In the genomic region with DNA sequence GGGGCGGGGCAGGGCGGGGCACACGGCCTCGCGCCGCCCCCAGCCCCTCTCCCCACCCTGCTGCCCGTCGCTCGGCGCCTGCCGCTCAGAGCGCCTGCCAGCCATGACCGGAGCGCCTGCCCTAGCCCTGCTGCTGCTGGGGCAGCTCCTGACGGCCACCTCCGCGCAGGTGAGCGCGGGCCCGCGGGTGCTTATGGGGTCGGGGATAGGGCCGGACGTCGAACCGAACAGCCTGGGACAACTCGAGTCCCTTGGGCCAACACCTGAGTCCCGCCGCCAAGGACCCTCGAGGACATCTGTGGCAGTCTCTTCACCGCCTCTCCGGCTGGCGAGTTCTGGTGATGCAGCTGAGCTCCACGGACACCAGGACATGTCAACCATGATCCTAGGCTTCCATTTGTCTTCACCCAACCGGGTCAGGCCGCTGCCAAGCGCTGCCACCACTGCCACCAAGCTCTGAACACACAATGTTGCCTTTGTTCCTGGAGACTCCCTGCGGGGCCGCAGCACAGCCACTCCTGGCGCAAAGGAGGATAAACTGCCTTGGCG, we compare ENCODE assay signal across 10 mouse cellular contexts. TPM values are rescaled to one million over a fixed set of nuclear protein-coding genes. Genes with fewer than 3 reads are reported as not detected.
DNase-seq lines count a peak whose midpoint lies in the region; ATAC-seq and TF ChIP-seq lines count a peak whose summit lies in the region.
"Had no signal": no experiment of that assay in that cellular context is flagged by ENCODE, and none has a peak within 500 bp of the region (broad histone marks: within the 10 kb centered on the region; RNA-seq: fewer than 3 reads in every experiment).

No protein-coding gene starts in this region.

- no peak for ATAC-seq in heart, embryonic 12.5 days (ENCODE audit: insufficient number of reproducible peaks, low FRiP score)
- peak; percentile 52; the same call in 1 of the 2 replicates for ATAC-seq in forebrain, embryonic 13.5 days
- no peak for ATAC-seq in activated CD4-positive, CD25-positive, alpha-beta regulatory T cell, adult 4 months

- peaks cover 52% of the 10 kb centered on the region for H3K27me3 ChIP-seq in heart, embryonic 12.5 days (replicated peaks)
- H3K27me3 ChIP-seq in forebrain, embryonic 13.5 days, result peaks cover 27% of the 10 kb centered on the region
- H3K27me3 ChIP-seq: CH12.LX had no signal

- peak overlapping the region; percentile 53; the same call in 1 of the 2 replicates for H3K9ac ChIP-seq in heart, embryonic 12.5 days
- H3K9ac ChIP-seq in ES-E14 (ENCODE audit: insufficient read depth, low read depth, low read length, poor library complexity, severe bottlenecking), result peak overlapping the region; percentile 37; the same call in 1 of the 2 replicates
- peak overlapping the region; percentile 65 for H3K9ac ChIP-seq in forebrain, embryonic 13.5 days

- 1% methylated on average over 41 of the region's 41 CpGs for WGBS in heart, embryonic 12.5 days
- under 1% methylated on average over 32 of the region's 41 CpGs for WGBS in forebrain, embryonic 13.5 days

- peaks cover 29% of the 10 kb centered on the region for H3K36me3 ChIP-seq in heart, embryonic 12.5 days
- peaks cover 17% of the 10 kb centered on the region; the same call in 1 of the 2 replicates for H3K36me3 ChIP-seq in ES-E14 (ENCODE audit: control insufficient read depth, insufficient read depth, low read length, poor library complexity, severe bottlenecking)
- H3K36me3 ChIP-seq in forebrain, embryonic 13.5 days (ENCODE audit: poor library complexity, severe bottlenecking), result peaks cover 31% of the 10 kb centered on the region

- peaks cover 18% of the 10 kb centered on the region for H3K4me1 ChIP-seq in heart, embryonic 12.5 days (replicated peaks)
- H3K4me1 ChIP-seq in ES-E14 (ENCODE audit: control insufficient read depth in 2 of 2, insufficient read depth in 2 of 2, low read length in 2 of 2, poor library complexity in 1 of 2), result peaks cover 0 to 3% of the 10 kb centered on the region in 2 experiments; a peak in 1 of 4 replicates
- peaks cover 25% of the 10 kb centered on the region for H3K4me1 ChIP-seq in forebrain, embryonic 13.5 days

- intact Hi-C loops in heart, postnatal 25 days (cut with DNase I), result no loop called here

- DNase-seq in heart, postnatal 25 days (ENCODE audit: low spot score), result no peak
- no peak for DNase-seq in ES-E14 (ENCODE audit: low read depth, low spot score)
- DNase-seq in mesoderm, embryonic 11.5 days (ENCODE audit: low read depth, low spot score), result peak; percentile 38
- no peak for DNase-seq in urinary bladder, postnatal 36 days (ENCODE audit: low spot score in 2 of 2)
- DNase-seq in kidney, postnatal 36 days, result no peak

- H3K9me3 ChIP-seq in heart, embryonic 12.5 days (replicated peaks), result no peaks in the 10 kb centered on the region
- H3K9me3 ChIP-seq in ES-E14 (ENCODE audit: control insufficient read depth, insufficient read depth, low read depth, low read length), result no peaks in the 10 kb centered on the region
- H3K9me3 ChIP-seq in forebrain, embryonic 13.5 days (replicated peaks), result no peaks in the 10 kb centered on the region

- H3K4me2 ChIP-seq in heart, embryonic 12.5 days, result peak overlapping the region; percentile 70
- peak overlapping the region; percentile 70 for H3K4me2 ChIP-seq in forebrain, embryonic 13.5 days

- H3K4me3 ChIP-seq in heart, embryonic 12.5 days, result peak overlapping the region; percentile 41
- peak overlapping the region; percentile 51 to 63 for H3K4me3 ChIP-seq in ES-E14 (ENCODE audit: insufficient read depth in 1 of 2, low read depth in 1 of 2, low read length in 2 of 2, poor library complexity in 1 of 2, severe bottlenecking in 1 of 2)
- peak overlapping the region; percentile 43 for H3K4me3 ChIP-seq in forebrain, embryonic 13.5 days
- H3K4me3 ChIP-seq: erythroblast, embryonic 14.5 days had no signal

- H3K27ac ChIP-seq in heart, embryonic 12.5 days (ENCODE audit: poor library complexity, severe bottlenecking), result no peak overlapping the region
- H3K27ac ChIP-seq in ES-E14 (ENCODE audit: insufficient read depth, low read depth, low read length, poor library complexity, severe bottlenecking), result no peak overlapping the region
- H3K27ac ChIP-seq in forebrain, embryonic 13.5 days, result no peak overlapping the region; the same call in 1 of the 2 replicates

- in situ Hi-C loops in ES-E14 (cut with MboI; ENCODE audit: low sequenced_read_pairs in 2 of 2, unreplicated experiment in 2 of 2), result no loop called here

TF ChIP-seq in ES-E14, 5 proteins besides CTCF, POLR2A, EP300 and RAD21:
- TF ChIP-seq ZC3H11A (IDR thresholded peaks at IDR 0.05; ENCODE audit: borderline replicate concordance, low read depth, low read length) (no peak), HCFC1 (IDR thresholded peaks at IDR 0.05; ENCODE audit: borderline replicate concordance, insufficient read depth, low read length) (no peak), MAFK (IDR thresholded peaks at IDR 0.05; ENCODE audit: insufficient read depth, low read depth, low read length) (no peak), ZNF384 (IDR thresholded peaks at IDR 0.05; ENCODE audit: low read depth, low read length) (no peak), CHD2 (IDR thresholded peaks at IDR 0.05; ENCODE audit: low read depth, low read length) (no peak)

RNA-seq across cellular contexts. Expression of a gene that starts 0.6 kb away (rescaled TPM):
- 34.0 and 36.8 TPM in 2 replicates for polyA plus RNA-seq in heart, embryonic 12.5 days (2016; fragmentation: Nextera tagmentation; extraction: Ambion mirVana)
- total RNA-seq in heart, postnatal 25 days (2021), result under 1 TPM; 0.14 to 0.62 TPM
- 5.4 and 7.9 TPM in 2 replicates for total RNA-seq in ES-E14 (2012; rRNA removed)
- polyA plus RNA-seq in forebrain, embryonic 13.5 days (2015; fragmentation: Nextera tagmentation; extraction: Ambion mirVana), result 17.4 and 21.9 TPM in 2 replicates
- polyA plus RNA-seq in activated CD4-positive, CD25-positive, alpha-beta regulatory T cell, adult 4 months (2017; shearing (Covaris generic)), result under 1 TPM in 1 of 2 experiments, not detected in 1; 0.48 TPM

RNA-seq across cellular contexts. Expression of a gene that starts 9.2 kb away (rescaled TPM):
- 58.0 and 62.1 TPM in 2 replicates for polyA plus RNA-seq in heart, embryonic 12.5 days (2016; fragmentation: Nextera tagmentation; extraction: Ambion mirVana)
- total RNA-seq in heart, postnatal 25 days (2021), result 10 to 100 TPM; 33.0 to 34.3 TPM
- total RNA-seq in ES-E14 (2012; rRNA removed), result 31.5 and 39.2 TPM in 2 replicates
- 79.8 and 85.4 TPM in 2 replicates for polyA plus RNA-seq in forebrain, embryonic 13.5 days (2015; fragmentation: Nextera tagmentation; extraction: Ambion mirVana)
- 10 to 100 TPM; 17.2 to 24.0 TPM for polyA plus RNA-seq in activated CD4-positive, CD25-positive, alpha-beta regulatory T cell, adult 4 months (2017; shearing (Covaris generic))

RNA-seq across cellular contexts. Expression of a gene that starts 17.1 kb away (rescaled TPM):
- 25.1 and 25.3 TPM in 2 replicates for polyA plus RNA-seq in heart, embryonic 12.5 days (2016; fragmentation: Nextera tagmentation; extraction: Ambion mirVana)
- 10 to 100 TPM; 14.4 to 14.6 TPM for total RNA-seq in heart, postnatal 25 days (2021)
- total RNA-seq in ES-E14 (2012; rRNA removed), result 27.2 and 30.9 TPM in 2 replicates
- 50.7 and 53.6 TPM in 2 replicates for polyA plus RNA-seq in forebrain, embryonic 13.5 days (2015; fragmentation: Nextera tagmentation; extraction: Ambion mirVana)
- 10 to 100 TPM; 21.4 to 22.2 TPM for polyA plus RNA-seq in activated CD4-positive, CD25-positive, alpha-beta regulatory T cell, adult 4 months (2017; shearing (Covaris generic))

RNA-seq across cellular contexts. Expression of a gene that starts 44.3 kb away (rescaled TPM):
- polyA plus RNA-seq in heart, embryonic 12.5 days (2016; fragmentation: Nextera tagmentation; extraction: Ambion mirVana), result 0.13 TPM in 1 of 2 replicates, not detected in the other
- total RNA-seq in heart, postnatal 25 days (2021), result under 1 TPM in 1 of 2 experiments, not detected in 1; 0.17 TPM
- 36.0 and 44.9 TPM in 2 replicates for total RNA-seq in ES-E14 (2012; rRNA removed)
- 0.08 TPM in 1 of 2 replicates, not detected in the other for polyA plus RNA-seq in forebrain, embryonic 13.5 days (2015; fragmentation: Nextera tagmentation; extraction: Ambion mirVana)
- not detected for polyA plus RNA-seq in activated CD4-positive, CD25-positive, alpha-beta regulatory T cell, adult 4 months (2017; shearing (Covaris generic))
- total RNA-seq: CH12.LX had no signal
- polyA plus RNA-seq: erythroblast, embryonic 14.5 days had no signal

Comparison
In these comparisons a context has a peak if more than half of its experiments do, and no peak if none do; other contexts are left out.
1. RNA of a gene that starts 0.6 kb away (polyA plus RNA-seq): 34.0 to 36.8 TPM in heart, embryonic 12.5 days and 17.4 to 21.9 TPM in forebrain, embryonic 13.5 days; 0.48 TPM in activated CD4-positive, CD25-positive, alpha-beta regulatory T cell, adult 4 months; every median in the first group is over 10 times any median in the second.
2. Peak in every context shown above with its lines, with median percentiles within 50 percentile points of each other: H3K4me3 ChIP-seq and H3K9ac ChIP-seq.